Mouse (Mus musculus): ENCODE measurements around the gene Tmem119. TPM values are rescaled to one million over a fixed set of nuclear protein-coding genes. Genes with fewer than 3 reads are reported as not detected.

The Tmem119 gene
- polyA plus RNA-seq, 1 experiment from 2014 or later: 5.0 TPM

- Histone ChIP-seq H3K4me2 (replicated peaks) (no peak overlapping the region), H3K27ac (no peak overlapping the region), H3K9me3 (ENCODE audit: control insufficient read depth, low read length) (no peaks in the 10 kb centered on the region), H3K4me1 (replicated peaks; ENCODE audit: control insufficient read depth, insufficient read depth, low read length) (no peaks in the 10 kb centered on the region; the same call in 1 of the 2 replicates), H3K36me3 (replicated peaks; ENCODE audit: control insufficient read depth, insufficient read depth) (peaks cover 40% of the 10 kb centered on the region), H3K4me3 (replicated peaks; ENCODE audit: low read length) (no peak overlapping the region), H3K9ac (no peak overlapping the region), H3K27me3 (ENCODE audit: control insufficient read depth, insufficient read depth, low read length) (no peaks in the 10 kb centered on the region)
- DNase-seq (ENCODE audit: low spot score) (no peak), ATAC-seq (ENCODE audit: low FRiP score) (no peak)
- 91% methylated on average over 15 of the region's 15 CpGs for WGBS
Observed at GRCm38 (mm10) chr5:113776128-113776895, 24.0 kb downstream of the Tmem119 start.

GRCm38 (mm10) chr5:113775585-113775984 lies 24.7 kb downstream of the Tmem119 start:
- Histone ChIP-seq H3K9me3 (ENCODE audit: control insufficient read depth, low read length) (no peaks in the 10 kb centered on the region), H3K4me3 (replicated peaks; ENCODE audit: low read length) (no peak overlapping the region), H3K4me2 (replicated peaks) (no peak overlapping the region), H3K9ac (no peak overlapping the region), H3K27ac (no peak overlapping the region), H3K36me3 (replicated peaks; ENCODE audit: control insufficient read depth, insufficient read depth) (peaks cover 40% of the 10 kb centered on the region), H3K27me3 (ENCODE audit: control insufficient read depth, insufficient read depth, low read length) (no peaks in the 10 kb centered on the region), H3K4me1 (replicated peaks; ENCODE audit: control insufficient read depth, insufficient read depth, low read length) (peaks cover under 1% of the 10 kb centered on the region; the same call in 1 of the 2 replicates)
- ATAC-seq (ENCODE audit: low FRiP score) (no peak), DNase-seq (ENCODE audit: low spot score) (no peak)
- WGBS: 92% methylated on average over 10 of the region's 10 CpGs

- WGBS: 1% methylated on average over 7 of the region's 7 CpGs
- ATAC-seq (ENCODE audit: low FRiP score): no peak
- Histone ChIP-seq H3K27me3 (ENCODE audit: control insufficient read depth, insufficient read depth, low read length) (no peaks in the 10 kb centered on the region), H3K4me3 (replicated peaks; ENCODE audit: low read length) (peak overlapping the region; percentile 82), H3K36me3 (replicated peaks; ENCODE audit: control insufficient read depth, insufficient read depth) (peaks cover 38% of the 10 kb centered on the region), H3K4me2 (replicated peaks) (peak overlapping the region; percentile 77), H3K9ac (0 out of 2 replicates have a peak overlapping the region, but pooled peaks have one; percentile 67), H3K4me1 (replicated peaks; ENCODE audit: control insufficient read depth, insufficient read depth, low read length) (peaks cover 13% of the 10 kb centered on the region), H3K27ac (no peak overlapping the region), H3K9me3 (ENCODE audit: control insufficient read depth, low read length) (no peaks in the 10 kb centered on the region)
- DNase-seq (ENCODE audit: low spot score): peak; percentile 86
Observed at GRCm38 (mm10) chr5:113773664-113774063, 26.7 kb downstream of the Tmem119 start.

GRCm38 (mm10) chr5:113772905-113773519 lies 27.3 kb downstream of the Tmem119 start:
- Histone ChIP-seq H3K4me1 (replicated peaks; ENCODE audit: control insufficient read depth, insufficient read depth, low read length) (peaks cover 13% of the 10 kb centered on the region), H3K9ac (peak overlapping the region; percentile 67), H3K4me2 (replicated peaks) (peak overlapping the region; percentile 77), H3K36me3 (replicated peaks; ENCODE audit: control insufficient read depth, insufficient read depth) (peaks cover 37% of the 10 kb centered on the region), H3K27me3 (ENCODE audit: control insufficient read depth, insufficient read depth, low read length) (no peaks in the 10 kb centered on the region), H3K4me3 (replicated peaks; ENCODE audit: low read length) (peak overlapping the region; percentile 82), H3K27ac (peak overlapping the region; percentile 98), H3K9me3 (ENCODE audit: control insufficient read depth, low read length) (no peaks in the 10 kb centered on the region)
- ATAC-seq (ENCODE audit: low FRiP score) (peak; percentile 38), DNase-seq (ENCODE audit: low spot score) (no peak)
- WGBS: 3% methylated on average over 23 of the region's 38 CpGs

GRCm38 (mm10) chr5:113772450-113772895 lies 27.8 kb downstream of the Tmem119 start, which contains the start of the genes Sart3 and Iscu:
TSS of gene Sart3 (minus strand) at chr5:113772510.
TSS of gene Iscu (plus strand) at chr5:113772748.
- Histone ChIP-seq H3K9ac (peak within 1 kb of the TSS; percentile 92), H3K9me3 (ENCODE audit: control insufficient read depth, low read length) (no peaks in the 10 kb centered on the region), H3K27me3 (ENCODE audit: control insufficient read depth, insufficient read depth, low read length) (no peaks in the 10 kb centered on the region), H3K36me3 (replicated peaks; ENCODE audit: control insufficient read depth, insufficient read depth) (peaks cover 38% of the 10 kb centered on the region), H3K4me2 (replicated peaks) (peak within 1 kb of the TSS; percentile 77), H3K4me1 (replicated peaks; ENCODE audit: control insufficient read depth, insufficient read depth, low read length) (peaks cover 13% of the 10 kb centered on the region), H3K4me3 (replicated peaks; ENCODE audit: low read length) (peak within 1 kb of the TSS; percentile 82), H3K27ac (peak within 1 kb of the TSS; percentile 98)
- peak; percentile 86 for ATAC-seq (ENCODE audit: low FRiP score)
- DNase-seq (ENCODE audit: low spot score): peak; percentile 99
- under 1% methylated on average over 43 of the region's 49 CpGs for whole genome bisulfite sequencing

GRCm38 (mm10) chr5:113771213-113772162 lies 28.8 kb downstream of the Tmem119 start:
- peak overlapping the region; percentile 92 for H3K9ac ChIP-seq
- ATAC-seq (ENCODE audit: low FRiP score) (peak; percentile 84), DNase-seq (ENCODE audit: low spot score) (peak; percentile 85)
- H3K4me1 ChIP-seq (replicated peaks; ENCODE audit: control insufficient read depth, insufficient read depth, low read length): peaks cover 13% of the 10 kb centered on the region
- WGBS: under 1% methylated on average over 91 of the region's 97 CpGs
- no peaks in the 10 kb centered on the region for H3K9me3 ChIP-seq (ENCODE audit: control insufficient read depth, low read length)
- no peaks in the 10 kb centered on the region for H3K27me3 ChIP-seq (ENCODE audit: control insufficient read depth, insufficient read depth, low read length)
- H3K27ac ChIP-seq: peak overlapping the region; percentile 98
- H3K4me3 ChIP-seq (replicated peaks; ENCODE audit: low read length): peak overlapping the region; percentile 82
- H3K36me3 ChIP-seq (replicated peaks; ENCODE audit: control insufficient read depth, insufficient read depth): peaks cover 39% of the 10 kb centered on the region
- H3K4me2 ChIP-seq (replicated peaks): peak overlapping the region; percentile 77

- Histone ChIP-seq H3K4me1 (replicated peaks; ENCODE audit: control insufficient read depth, insufficient read depth, low read length) (peaks cover 13% of the 10 kb centered on the region), H3K27me3 (ENCODE audit: control insufficient read depth, insufficient read depth, low read length) (no peaks in the 10 kb centered on the region), H3K9me3 (ENCODE audit: control insufficient read depth, low read length) (no peaks in the 10 kb centered on the region), H3K4me2 (replicated peaks) (no peak overlapping the region), H3K4me3 (replicated peaks; ENCODE audit: low read length) (no peak overlapping the region), H3K9ac (no peak overlapping the region), H3K27ac (no peak overlapping the region), H3K36me3 (replicated peaks; ENCODE audit: control insufficient read depth, insufficient read depth) (peaks cover 25% of the 10 kb centered on the region)
- 95% methylated on average over 8 of the region's 8 CpGs for WGBS
- ATAC-seq (ENCODE audit: low FRiP score) (no peak), DNase-seq (ENCODE audit: low spot score) (no peak)
Observed at GRCm38 (mm10) chr5:113768806-113769205, 31.5 kb downstream of the Tmem119 start.

GRCm38 (mm10) chr5:113765641-113766526 lies 34.4 kb downstream of the Tmem119 start:
- H3K4me3 ChIP-seq (replicated peaks; ENCODE audit: low read length): no peak overlapping the region
- no peak overlapping the region for H3K27ac ChIP-seq
- WGBS: 94% methylated on average over 13 of the region's 13 CpGs
- H3K9me3 ChIP-seq (ENCODE audit: control insufficient read depth, low read length): no peaks in the 10 kb centered on the region
- peaks cover 13% of the 10 kb centered on the region for H3K4me1 ChIP-seq (replicated peaks; ENCODE audit: control insufficient read depth, insufficient read depth, low read length)
- no peak for ATAC-seq (ENCODE audit: low FRiP score)
- no peaks in the 10 kb centered on the region for H3K27me3 ChIP-seq (ENCODE audit: control insufficient read depth, insufficient read depth, low read length)
- no peak overlapping the region for H3K4me2 ChIP-seq (replicated peaks)
- H3K36me3 ChIP-seq (replicated peaks; ENCODE audit: control insufficient read depth, insufficient read depth): peaks cover 53% of the 10 kb centered on the region
- DNase-seq (ENCODE audit: low spot score): no peak
- no peak overlapping the region for H3K9ac ChIP-seq

Data from hindbrain, embryonic 14.5 days (tissue).